ENCODE assay signal across 8 mouse cellular contexts in the genomic region with DNA sequence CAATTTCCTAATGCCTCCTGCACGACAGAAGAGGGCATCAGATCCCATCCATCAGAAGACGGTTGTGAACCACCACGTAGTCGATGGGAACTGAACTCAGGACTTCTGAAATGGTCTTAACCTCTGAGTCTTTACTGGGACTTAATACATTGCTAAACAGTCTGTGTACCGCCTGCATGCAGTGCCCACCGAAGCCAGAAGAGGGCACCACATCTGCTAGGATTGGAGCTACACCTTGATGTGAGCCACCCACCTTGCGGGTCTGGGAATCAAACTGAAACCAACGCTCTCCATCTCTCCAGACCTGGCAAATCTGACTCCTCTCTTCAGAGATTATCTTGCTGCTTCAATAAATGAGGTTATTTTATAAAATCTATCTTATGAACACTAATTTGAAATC. TPM values are rescaled to one million over a fixed set of nuclear protein-coding genes. Genes with fewer than 3 reads are reported as not detected.
A peak's percentile ranks its signal among the peaks of the same experiment; 100 is the strongest.
DNase-seq lines count a peak whose midpoint lies in the region; ATAC-seq and TF ChIP-seq lines count a peak whose summit lies in the region.

No protein-coding gene starts in this region.

- H3K4me3 ChIP-seq in forebrain, postnatal 0 days (ENCODE audit: low read depth, low read length) = no peak overlapping the region
- H3K4me3 ChIP-seq in forebrain, embryonic 12.5 days (replicated peaks) = no peak overlapping the region
- no peak overlapping the region for H3K4me3 ChIP-seq in bone marrow macrophage, adult 2 months (ENCODE audit: insufficient read depth, low read length)
- no peak overlapping the region for H3K4me3 ChIP-seq in heart, embryonic 15.5 days

- no peak overlapping the region for H3K27ac ChIP-seq in forebrain, postnatal 0 days (ENCODE audit: low read depth, low read length)
- no peak overlapping the region for H3K27ac ChIP-seq in forebrain, embryonic 12.5 days
- H3K27ac ChIP-seq in bone marrow macrophage, adult 2 months (ENCODE audit: insufficient read depth, low read depth, low read length) = no peak overlapping the region
- H3K27ac ChIP-seq in heart, embryonic 15.5 days = peak overlapping the region; percentile 49

- no peak overlapping the region for H3K9ac ChIP-seq in forebrain, postnatal 0 days
- H3K9ac ChIP-seq in forebrain, embryonic 12.5 days = no peak overlapping the region
- H3K9ac ChIP-seq in heart, embryonic 15.5 days = no peak overlapping the region

- H3K4me1 ChIP-seq in forebrain, postnatal 0 days (ENCODE audit: insufficient read depth) = peaks cover 10% of the 10 kb centered on the region
- peaks cover 15% of the 10 kb centered on the region for H3K4me1 ChIP-seq in forebrain, embryonic 12.5 days
- peaks cover 12% of the 10 kb centered on the region for H3K4me1 ChIP-seq in bone marrow macrophage, adult 2 months (ENCODE audit: control insufficient read depth, insufficient read depth, low read length)
- peaks cover 50% of the 10 kb centered on the region for H3K4me1 ChIP-seq in heart, embryonic 15.5 days (replicated peaks)

- no peaks in the 10 kb centered on the region for H3K9me3 ChIP-seq in forebrain, postnatal 0 days (ENCODE audit: low read length)
- H3K9me3 ChIP-seq in forebrain, embryonic 12.5 days = no peaks in the 10 kb centered on the region
- no peaks in the 10 kb centered on the region for H3K9me3 ChIP-seq in heart, embryonic 15.5 days (replicated peaks)

- DNase-seq in forebrain, postnatal 0 days = peak; percentile 16
- peak; percentile 24 for DNase-seq in ovary, postnatal 14 days (ENCODE audit: low spot score)
- no peak for DNase-seq in ovary, adult 18-20 months (ENCODE audit: low spot score)
- peak; percentile 84 for DNase-seq in thymus, postnatal 4 days

- no peak for ATAC-seq in forebrain, postnatal 0 days
- no peak for ATAC-seq in forebrain, embryonic 12.5 days (ENCODE audit: low FRiP score)
- ATAC-seq in heart, embryonic 15.5 days (replicated peaks; ENCODE audit: insufficient number of reproducible peaks, insufficient read depth, low FRiP score, low read depth) = no peak
- ATAC-seq in megakaryocyte progenitor cell, adult 5-6 weeks (replicated peaks; ENCODE audit: poor library complexity) = peak; percentile 33

- WGBS in forebrain, postnatal 0 days = 88% methylated on average over 8 of the region's 8 CpGs
- WGBS in forebrain, embryonic 12.5 days = 92% methylated on average over 8 of the region's 8 CpGs
- WGBS in heart, embryonic 15.5 days = 87% methylated on average over 8 of the region's 8 CpGs

- no peaks in the 10 kb centered on the region for H3K27me3 ChIP-seq in forebrain, postnatal 0 days (ENCODE audit: insufficient read depth, low read length)
- H3K27me3 ChIP-seq in forebrain, embryonic 12.5 days = no peaks in the 10 kb centered on the region
- H3K27me3 ChIP-seq in heart, embryonic 15.5 days = no peaks in the 10 kb centered on the region

- no peak overlapping the region for H3K4me2 ChIP-seq in forebrain, postnatal 0 days (ENCODE audit: low read depth)
- no peak overlapping the region for H3K4me2 ChIP-seq in forebrain, embryonic 12.5 days
- peak overlapping the region; percentile 21; the same call in 1 of the 2 replicates for H3K4me2 ChIP-seq in heart, embryonic 15.5 days

- no peak for TF ChIP-seq POLR2A in bone marrow macrophage, adult 2 months (IDR thresholded peaks at IDR 0.05; ENCODE audit: borderline replicate concordance, low read depth, low read length)

- peak; percentile 65 for TF ChIP-seq CTCF in forebrain, postnatal 0 days (IDR thresholded peaks at IDR 0.05; ENCODE audit: low read depth)
- TF ChIP-seq CTCF in bone marrow macrophage, adult 2 months (IDR thresholded peaks at IDR 0.05; ENCODE audit: low read depth, low read length) = peak; percentile 59; the same call in 1 of the 2 replicates

- H3K36me3 ChIP-seq in forebrain, postnatal 0 days (ENCODE audit: insufficient read depth) = no peaks in the 10 kb centered on the region
- H3K36me3 ChIP-seq in forebrain, embryonic 12.5 days (replicated peaks) = no peaks in the 10 kb centered on the region
- no peaks in the 10 kb centered on the region for H3K36me3 ChIP-seq in heart, embryonic 15.5 days

RNA-seq across cellular contexts. Expression of a gene that starts 3.7 kb away (rescaled TPM):
- total RNA-seq in forebrain, postnatal 0 days (2014; rRNA removed) = 83.1 and 84.2 TPM in 2 replicates
- polyA plus RNA-seq in forebrain, postnatal 0 days (2015; fragmentation: Nextera tagmentation; extraction: Ambion mirVana) = 76.6 and 78.4 TPM in 2 replicates
- polyA plus RNA-seq in forebrain, embryonic 12.5 days (2016; fragmentation: Nextera tagmentation; extraction: Ambion mirVana) = 139 and 143 TPM in 2 replicates
- polyA plus RNA-seq in bone marrow macrophage, adult 2 months (2012; ENCODE audit: insufficient read depth, insufficient read length, missing spikeins) = 36.2 and 39.6 TPM in 2 replicates
- 55.6 and 57.9 TPM in 2 replicates for polyA plus RNA-seq in heart, embryonic 15.5 days (2015; fragmentation: Nextera tagmentation; extraction: Ambion mirVana)
- total RNA-seq in megakaryocyte progenitor cell, adult 5-6 weeks (2015) = 54.5 and 61.9 TPM in 2 replicates
- total RNA-seq in megakaryocyte progenitor cell, adult 5-6 weeks (2017) = 76.0 and 81.9 TPM in 2 replicates
